Mouse (Mus musculus) neutrophil, adult 5-6 weeks (primary cell): Measurements from ENCODE around the gene Ciao2b. TPM values are rescaled to one million over a fixed set of nuclear protein-coding genes. Genes with fewer than 3 reads are reported as not detected.
A peak's percentile ranks its signal among the peaks of the same experiment; 100 is the strongest.

ENCODE experiments used
- ATAC-seq: fragments of 151-379, 151-347 bp; 2 replicates; pipeline ENCODE4 v1.8.0; 2017; ENCODE audit warnings: mild to moderate bottlenecking, moderate TSS enrichment; ENCODE audit not compliant: insufficient number of reproducible peaks, poor library complexity, low FRiP score, severe bottlenecking; ENCODE audit errors: extremely low read depth
- total RNA-seq: library from RNA; stranded (forward); fragments of 200-1000 nt; gene quantifications from 2 replicates; pipeline ENCODE4 v1.2.3, GENCODE M21; 2017

The Ciao2b gene
- total RNA-seq, 1 experiment from 2014 or later = 21.1 TPM

DNA sequence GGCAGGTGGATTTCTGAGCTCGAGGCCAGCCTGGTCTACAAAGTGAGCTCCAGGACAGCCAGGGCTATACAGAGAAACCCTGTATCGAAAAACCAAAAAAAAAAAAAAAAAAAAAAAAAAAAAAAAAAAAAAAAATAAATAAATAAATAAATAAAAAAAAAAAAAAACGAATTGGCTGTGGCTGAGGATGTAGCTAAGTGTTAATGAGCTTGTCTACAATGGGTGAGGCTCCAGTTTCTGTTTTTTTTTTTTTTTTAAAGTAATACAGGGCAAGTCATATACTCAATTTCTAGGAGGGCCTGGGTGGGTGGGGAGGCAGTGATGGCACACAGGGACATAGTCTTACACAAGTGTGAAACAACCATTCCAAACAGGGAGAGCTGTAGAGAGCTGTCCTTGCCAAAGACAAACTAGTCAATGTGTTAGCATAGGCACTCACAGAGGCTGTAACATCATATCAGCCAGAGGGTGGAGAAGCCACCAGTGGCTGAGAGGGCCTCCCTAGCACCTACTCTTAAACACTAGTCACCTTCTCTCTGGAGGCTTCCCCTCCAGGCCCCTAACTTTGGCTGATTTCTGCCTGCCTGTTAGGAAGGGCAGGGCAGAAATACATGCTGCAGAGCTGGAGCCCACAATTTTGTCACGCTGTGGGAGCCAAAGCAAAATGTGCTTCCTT, 14.6 kb downstream of the Ciao2b start:
- ATAC-seq = no peak

DNA sequence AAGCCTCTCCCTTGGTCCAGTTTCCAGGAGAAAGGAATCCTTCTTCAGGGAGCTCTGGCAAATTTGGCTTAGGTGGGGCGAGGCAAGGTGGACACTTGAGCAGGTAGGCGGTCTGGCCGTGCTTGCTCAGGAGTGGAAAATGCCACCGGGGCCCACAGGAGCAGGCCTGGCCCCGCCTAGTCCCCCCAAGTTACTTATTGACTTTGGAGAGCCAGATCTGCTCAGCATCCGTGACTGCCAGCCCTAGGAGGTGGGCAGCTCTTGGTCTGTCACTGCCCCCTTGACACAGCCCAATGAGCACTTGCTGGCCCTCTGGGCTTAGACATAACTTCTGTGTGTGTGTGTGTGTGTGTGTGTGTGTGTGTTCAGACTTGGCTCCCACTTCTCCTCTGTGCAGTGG, 17.6 kb downstream of the Ciao2b start, which contains the start of gene Cdh16:
Cdh16 (minus strand) TSS at position 236 of the 400 bp plus-strand sequence.
- ATAC-seq = no peak

DNA sequence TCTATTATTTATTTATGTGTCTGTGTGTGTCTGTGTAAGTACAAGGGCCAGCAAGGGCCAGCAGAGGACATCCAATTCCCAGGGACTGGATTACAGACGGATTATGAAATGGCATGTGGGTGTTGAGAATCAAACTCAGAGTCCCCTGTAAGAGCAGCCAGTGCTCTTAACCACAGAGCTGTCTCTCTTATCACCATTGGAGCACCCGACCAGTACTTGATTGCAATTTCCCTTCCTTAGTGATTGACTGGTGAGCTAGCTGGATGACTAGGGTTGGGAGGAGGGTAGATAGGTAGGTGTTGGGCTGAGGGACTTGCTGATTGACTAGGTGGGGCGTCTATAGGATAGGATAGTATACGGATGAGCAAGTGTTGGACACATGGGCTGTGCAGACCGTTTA, 21.0 kb downstream of the Ciao2b start:
- no peak for ATAC-seq

DNA sequence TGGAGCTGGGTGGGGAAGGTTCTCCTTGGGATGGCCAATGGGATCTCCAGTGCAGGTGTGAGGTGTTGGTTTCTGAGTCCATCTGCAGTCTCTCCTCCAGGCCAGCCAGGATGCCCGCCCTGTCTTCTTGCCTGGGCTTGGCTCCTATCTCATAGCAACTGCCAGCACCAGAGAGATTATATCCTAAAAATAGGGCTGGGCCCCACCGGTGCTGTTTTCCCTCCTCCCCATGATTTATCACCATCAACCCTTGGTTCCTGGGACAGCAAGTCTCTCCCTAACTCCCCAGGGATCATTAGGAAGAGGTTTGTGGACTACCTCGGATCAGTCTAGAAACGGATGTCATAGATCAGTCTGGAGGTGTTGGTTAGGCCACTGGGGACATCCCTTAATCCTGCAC, 28.6 kb downstream of the Ciao2b start:
- ATAC-seq = no peak

DNA sequence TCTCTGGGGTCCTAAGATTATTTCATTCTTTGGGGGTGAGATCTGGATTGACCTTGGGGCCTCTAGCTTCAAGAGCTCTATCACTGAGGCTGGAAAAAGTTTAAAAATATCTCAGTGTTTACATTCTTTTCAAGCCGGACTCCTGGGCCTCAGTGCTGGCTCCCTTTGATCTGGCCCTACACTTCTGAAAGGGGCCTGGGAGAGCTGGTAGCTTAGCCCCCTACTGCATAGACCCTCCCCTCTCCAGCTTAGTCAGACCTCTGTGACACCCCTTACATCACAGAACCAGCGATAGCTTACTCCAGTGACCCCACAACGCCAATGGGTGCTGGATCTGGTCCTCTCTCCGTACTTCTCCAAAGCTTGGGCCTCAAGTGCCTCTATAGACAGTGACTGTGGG, 30.2 kb downstream of the Ciao2b start:
- no peak for ATAC-seq

DNA sequence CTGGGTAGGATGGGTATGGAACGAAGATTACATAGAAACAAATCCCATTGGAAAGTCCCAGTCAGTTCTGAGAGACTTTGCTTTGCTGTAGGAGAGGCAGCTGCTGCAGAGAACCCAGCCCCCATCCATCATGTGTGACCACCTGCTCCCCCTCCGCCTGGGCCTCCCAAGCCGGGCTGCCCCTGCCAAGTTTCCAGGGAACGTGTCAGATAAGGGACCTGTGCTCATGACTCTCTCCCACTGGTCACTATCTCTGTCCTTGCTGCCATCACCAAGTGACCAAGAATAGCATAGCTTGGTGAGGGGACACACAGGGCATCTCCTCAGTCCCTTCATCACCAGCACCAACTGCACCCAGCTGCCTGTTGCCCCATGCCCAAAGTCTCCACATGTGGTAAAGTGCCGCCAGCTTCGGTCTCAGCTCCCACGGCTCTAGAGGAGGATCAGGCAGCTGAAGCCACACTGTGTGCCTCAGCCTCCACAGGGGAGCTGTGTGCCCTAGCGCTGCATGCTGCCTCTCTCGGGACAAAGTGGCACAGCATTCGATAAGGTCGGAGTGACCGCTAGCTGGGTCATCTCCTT, 31.5 kb downstream of the Ciao2b start:
- ATAC-seq = no peak

DNA sequence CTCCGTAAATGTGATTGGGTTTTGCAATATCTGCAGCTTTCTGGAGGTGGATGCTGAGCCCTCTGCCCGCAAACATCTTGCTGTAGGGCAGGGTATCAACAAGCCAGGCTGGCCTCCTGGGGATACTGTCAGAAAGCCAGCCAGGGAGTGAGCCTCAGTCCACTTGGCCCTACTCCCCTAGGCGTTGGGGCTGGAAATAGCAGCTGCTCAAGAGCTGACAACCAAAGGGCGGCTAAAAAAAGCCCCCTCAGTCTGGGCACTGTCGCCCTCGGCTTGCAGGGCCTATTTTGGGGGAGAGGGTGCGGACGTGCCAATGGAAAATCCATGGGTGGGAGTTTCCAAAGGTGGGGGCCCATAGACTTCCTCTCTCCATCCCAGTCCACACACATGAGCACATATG, 32.5 kb downstream of the Ciao2b start:
- ATAC-seq = no peak

DNA sequence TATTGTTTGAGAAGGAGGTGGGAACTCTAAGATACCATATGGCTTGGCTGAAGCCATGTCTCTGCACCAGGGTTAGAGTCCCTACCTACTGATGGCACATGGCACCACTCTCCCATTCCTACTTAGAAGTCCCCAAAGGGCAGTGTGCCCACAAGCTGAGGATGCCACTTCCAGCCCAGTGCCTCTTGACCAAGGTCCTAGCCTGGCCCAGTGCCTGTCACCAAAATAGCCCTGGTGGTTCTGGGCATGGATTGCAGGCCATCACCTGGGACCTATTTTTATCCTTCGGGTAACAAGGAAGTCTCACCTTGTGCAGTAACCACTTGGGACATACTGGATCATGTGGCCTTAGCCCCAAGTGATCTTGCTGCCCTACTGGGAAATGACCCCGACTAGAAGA, 33.8 kb downstream of the Ciao2b start:
- no peak for ATAC-seq

DNA sequence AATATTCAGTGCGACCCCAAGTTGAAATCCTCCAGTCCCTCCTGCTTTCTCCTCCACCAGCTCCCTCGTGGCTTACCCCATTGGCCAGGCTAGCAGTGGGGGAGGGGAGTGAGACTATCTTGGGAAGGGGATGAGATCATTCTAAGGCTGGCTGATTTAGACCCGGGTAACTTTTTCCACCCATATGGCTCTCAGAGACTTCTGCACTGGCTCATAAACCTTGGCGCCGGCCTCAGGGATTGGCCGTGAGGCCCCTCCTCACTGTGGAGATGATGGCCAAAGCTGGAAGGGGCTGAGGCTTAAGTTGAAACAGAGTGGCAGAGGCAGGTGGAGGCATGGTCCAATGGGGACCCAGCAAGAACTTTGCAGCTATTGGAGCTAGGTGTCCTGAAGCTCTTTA, 35.4 kb downstream of the Ciao2b start:
- no peak for ATAC-seq

DNA sequence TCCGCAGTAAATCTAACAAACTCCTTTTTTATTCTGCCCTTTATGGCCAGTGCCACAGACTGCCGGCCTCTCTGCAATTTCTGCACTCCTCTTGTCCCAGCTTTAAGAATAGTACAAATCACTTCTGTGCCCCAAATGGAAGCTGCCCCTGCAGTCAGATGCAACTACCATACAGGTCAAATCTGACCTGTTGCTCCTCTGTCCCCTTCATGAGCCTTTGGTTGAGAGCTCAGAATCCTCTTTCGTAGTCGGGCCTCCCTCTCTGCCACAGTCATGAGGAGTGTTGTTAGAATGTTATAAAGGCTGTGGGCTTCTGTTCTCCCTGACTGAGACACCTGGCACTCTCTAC, 38.5 kb downstream of the Ciao2b start:
- no peak for ATAC-seq

DNA sequence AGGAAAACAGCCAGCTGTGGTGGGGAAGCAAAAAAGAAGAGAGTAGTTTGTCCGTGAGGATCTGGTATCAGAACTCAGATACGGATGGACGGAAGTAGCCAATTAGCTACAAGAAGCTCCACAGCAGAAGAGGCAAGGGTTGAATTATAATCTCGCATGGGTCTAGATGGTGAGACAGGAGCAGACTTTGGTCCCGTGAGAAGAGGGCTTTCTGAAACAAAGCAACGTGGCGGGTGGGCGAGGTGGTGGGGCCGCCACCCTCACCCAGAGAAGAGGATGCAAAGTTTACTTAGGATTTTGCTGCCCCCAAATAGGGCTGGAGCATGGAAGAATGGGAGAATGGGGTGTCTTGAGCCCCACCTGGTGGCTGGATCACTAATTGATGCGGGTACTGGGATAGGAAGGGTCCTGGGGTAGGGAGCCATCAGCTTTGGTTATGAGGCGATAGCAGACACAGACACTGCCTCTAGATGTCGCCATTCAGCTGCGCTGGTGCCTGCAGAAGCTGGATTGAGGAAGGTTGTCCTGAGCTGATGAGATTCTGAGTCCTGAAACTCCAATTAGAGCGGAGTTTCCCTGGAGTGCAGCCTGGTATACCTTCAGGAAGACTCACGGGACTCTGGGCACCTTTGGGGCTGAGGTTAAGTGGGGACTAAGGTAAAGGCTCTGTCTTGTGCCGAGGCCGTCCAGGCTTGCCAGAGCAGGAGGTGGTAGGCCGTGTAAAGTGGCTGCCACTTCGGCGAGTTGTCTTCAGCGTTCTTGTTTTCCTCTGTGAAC, 39.1 kb downstream of the Ciao2b start:
- peak; percentile 88 for ATAC-seq

DNA sequence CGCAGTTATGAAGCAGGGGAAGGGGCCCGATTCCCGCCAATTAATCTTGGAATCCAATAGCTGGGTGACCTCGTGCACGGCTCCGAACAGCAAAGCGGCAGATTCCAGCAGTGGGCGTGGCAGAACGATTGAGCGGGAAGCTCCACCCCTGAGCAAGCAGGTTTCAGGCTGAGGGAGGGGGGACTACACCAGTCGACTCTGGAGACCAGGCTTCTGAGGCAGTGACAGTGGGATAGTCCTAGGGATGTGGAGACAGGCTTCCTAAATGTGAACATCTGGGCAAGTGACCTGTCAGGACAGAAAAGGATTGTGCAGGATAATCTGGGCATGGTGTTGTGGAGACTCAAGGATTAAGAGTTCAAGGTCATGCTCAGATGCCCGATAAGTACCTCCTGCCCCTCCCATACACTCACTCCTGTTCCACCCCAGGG, 39.8 kb downstream of the Ciao2b start:
- no peak for ATAC-seq

DNA sequence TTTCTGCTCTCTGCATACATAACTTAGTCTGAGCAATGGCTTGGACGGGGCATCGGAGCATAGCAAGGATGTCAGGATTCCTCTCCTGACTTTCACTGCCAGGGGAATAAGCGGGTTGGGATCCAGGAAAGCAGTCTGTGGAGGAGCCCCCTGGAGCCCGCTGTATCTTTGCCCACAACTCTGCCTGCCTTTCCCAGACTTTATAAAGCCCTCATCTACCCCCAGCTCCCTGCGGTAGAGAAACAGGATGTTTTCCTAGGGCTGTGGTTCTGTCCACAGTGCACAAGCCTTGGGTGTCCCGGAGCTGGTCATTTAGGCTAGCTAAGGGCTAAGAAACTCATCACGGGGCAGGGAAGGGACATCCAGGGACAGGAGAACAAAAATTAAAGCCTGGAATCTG, 40.4 kb downstream of the Ciao2b start:
- ATAC-seq = no peak

DNA sequence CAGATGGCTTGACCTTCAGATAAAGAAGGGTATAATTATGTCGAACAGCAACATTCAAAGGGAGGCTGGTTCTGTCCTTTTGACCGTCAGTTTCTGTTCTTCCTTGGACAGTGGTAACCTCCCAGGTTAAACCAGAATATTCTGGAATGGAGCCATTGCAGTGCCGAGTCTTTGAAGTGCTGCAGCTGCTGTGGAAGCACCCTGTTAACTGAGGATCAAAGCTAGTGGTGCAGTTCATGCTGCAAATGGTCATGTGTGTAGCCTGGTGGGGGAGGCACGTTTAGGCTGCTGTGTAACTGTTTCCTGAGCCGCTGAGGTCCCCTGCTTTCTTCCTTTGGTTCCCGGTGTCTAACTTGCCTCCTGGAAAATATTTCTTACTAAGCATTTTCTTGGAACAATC, 43.3 kb downstream of the Ciao2b start:
- no peak for ATAC-seq

DNA sequence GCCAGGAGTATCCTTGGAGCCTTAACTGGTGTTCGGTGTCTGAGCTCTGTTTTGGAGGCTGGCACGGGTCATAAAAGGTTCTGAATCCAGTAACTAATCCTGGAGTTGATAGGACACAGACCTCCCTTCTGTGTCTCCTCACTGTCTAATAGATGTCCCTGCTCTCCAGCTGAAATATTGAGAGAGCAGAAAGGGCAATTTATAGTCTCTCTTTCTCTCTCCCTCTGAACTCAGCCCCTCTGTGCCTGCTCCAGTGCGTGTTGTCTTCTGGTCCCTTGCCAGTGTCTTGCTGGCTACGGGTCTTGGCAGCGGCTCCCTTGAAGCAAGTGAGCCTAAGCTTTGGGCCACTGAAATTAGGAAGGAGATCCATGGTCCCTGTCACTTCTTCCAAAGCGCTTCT, 44.1 kb downstream of the Ciao2b start:
- no peak for ATAC-seq

DNA sequence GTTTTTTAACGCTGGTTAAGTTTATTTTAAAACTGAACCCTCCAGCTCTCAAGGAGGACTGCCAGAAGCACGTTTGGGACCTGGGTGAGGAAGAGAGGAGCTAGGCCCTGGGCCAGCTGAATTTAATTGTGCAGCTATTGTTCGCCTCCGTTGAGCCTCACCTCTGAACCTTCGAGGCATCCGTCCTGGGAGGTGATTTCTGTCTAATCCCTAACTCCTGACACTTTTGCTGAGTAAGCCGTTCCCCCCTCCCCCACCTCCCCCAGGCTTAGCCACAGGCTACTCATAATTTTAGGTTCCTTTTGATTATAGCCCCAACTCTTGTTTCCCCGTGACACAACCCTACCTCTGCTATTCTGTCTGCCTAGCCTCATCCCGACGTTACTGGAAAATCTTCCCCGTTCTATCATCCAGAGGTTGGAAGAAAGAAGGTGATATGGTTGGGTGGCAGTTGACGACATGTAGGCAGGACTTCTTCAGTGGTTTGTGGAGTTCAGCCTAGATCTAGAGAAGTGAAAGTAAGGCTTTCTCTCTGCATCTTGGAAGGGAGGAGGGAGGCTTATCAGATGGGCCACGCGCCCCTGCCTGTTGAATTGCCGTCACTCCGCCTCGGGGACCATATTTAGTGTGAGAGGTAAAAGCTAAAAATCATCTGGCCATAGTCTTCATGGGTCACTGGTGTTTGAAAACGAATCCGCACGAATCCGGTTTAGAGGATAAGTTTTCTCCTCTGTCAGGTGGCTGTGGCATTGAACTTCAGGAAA, 45.8 kb downstream of the Ciao2b start:
- peak; percentile 24; the same call in 1 of the 2 replicates for ATAC-seq

DNA sequence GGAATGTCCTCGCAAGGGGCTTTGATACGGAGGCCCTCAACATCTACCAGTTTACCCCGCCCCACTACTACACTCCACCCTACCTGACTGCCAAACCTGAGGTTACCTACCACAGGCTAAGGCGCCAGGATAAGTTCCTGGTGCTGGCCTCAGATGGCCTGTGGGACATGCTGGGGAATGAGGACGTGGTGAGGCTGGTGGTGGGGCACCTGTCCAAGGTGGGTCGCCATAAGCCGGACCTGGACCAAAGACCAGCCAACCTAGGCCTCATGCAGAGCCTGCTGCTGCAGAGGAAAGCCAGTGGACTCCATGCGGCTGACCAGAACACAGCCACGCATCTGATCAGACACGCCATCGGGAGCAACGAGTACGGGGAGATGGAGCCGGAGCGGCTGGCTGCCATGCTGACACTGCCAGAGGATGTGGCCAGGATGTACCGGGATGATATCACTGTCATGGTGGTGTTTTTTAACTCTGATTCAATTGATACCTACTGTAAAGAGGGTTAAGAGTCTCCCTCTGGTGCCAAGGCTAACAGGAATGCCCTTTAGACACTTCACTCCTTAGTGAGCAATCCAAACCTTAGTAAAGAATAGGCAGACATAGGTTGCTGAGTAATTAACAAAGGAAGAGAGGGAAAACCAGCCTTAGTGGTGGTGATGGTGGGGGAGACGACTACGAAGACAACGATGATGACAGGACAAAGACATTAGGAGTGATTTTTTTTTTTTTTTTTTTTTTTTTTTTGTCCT, 47.0 kb downstream of the Ciao2b start:
- ATAC-seq = no peak

DNA sequence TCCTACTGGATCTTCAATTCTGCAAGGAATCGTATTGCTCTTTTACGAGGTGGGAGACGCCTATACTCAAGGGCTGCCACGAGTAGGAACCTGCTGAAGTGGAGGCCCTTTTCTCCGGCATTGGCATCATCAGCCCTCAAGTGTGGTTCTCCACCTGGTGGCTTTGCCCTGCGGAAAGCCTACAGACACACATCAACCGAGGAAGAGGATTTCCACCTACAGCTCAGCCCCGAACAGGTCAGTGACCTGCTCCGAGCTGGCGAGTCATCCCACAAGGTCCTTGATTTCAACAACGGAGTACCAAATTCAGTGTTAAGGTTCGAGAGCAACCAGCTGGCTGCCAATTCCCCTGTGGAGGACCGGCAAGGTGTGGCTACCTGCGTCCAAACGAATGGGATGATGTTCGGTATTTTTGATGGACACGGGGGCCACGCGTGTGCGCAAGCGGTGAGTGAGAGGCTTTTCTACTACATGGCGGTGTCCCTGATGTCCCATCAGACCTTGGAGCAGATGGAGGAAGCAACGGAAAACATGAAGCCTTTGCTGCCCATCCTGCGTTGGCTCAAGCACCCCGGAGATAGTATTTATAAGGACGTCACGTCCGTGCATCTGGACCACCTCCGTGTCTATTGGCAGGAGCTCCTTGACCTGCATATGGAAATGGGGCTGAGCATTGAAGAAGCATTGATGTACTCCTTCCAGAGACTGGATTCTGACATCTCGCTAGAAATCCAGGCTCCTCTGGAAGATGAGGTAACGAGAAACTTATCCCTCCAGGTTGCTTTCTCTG, 48.0 kb downstream of the Ciao2b start:
- no peak for ATAC-seq
